In the genomic region with DNA sequence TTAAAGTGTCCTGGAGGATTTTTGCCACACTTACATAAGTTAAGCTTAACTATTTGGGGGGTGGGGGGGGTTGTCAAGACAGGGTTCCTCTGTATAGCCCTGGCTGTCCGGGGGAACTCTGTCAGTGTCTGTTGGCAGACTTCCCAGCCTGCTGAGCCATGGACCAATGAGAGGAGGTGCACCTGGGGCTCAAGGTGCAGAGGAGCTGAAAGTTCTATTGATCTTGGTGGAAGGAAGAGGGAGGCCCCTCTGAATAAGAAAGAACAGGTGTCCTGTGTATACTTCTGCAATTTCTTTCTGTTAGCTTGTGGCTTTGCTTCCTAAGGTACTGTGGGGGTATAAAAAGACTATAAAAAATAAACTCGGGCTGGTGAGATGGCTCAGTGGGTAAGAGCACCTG, we compare ENCODE assay signal across 26 mouse cellular contexts. TPM values are rescaled to one million over a fixed set of nuclear protein-coding genes. Genes with fewer than 3 reads are reported as not detected.
DNase-seq lines count a peak whose midpoint lies in the region; ATAC-seq and TF ChIP-seq lines count a peak whose summit lies in the region.
"Had no signal": no experiment of that assay in that cellular context is flagged by ENCODE, and none has a peak within 500 bp of the region (broad histone marks: within the 10 kb centered on the region; RNA-seq: fewer than 3 reads in every experiment).

No protein-coding gene starts in this region.

- TF ChIP-seq CTCF in intestine, postnatal 0 days (IDR thresholded peaks at IDR 0.05; ENCODE audit: low read depth), result no peak

- no peaks in the 10 kb centered on the region for H3K4me1 ChIP-seq in intestine, postnatal 0 days (replicated peaks; ENCODE audit: control insufficient read depth, insufficient read depth, low read length)

- H3K4me2 ChIP-seq in intestine, postnatal 0 days (replicated peaks; ENCODE audit: low read depth), result no peak overlapping the region
- H3K4me2 ChIP-seq: embryonic facial prominence, embryonic 13.5 days; forebrain, embryonic 12.5 days; forebrain, embryonic 15.5 days; heart, embryonic 13.5 days; hindbrain, embryonic 12.5 days; hindbrain, embryonic 15.5 days had no signal

- no peaks in the 10 kb centered on the region for H3K27me3 ChIP-seq in intestine, postnatal 0 days (replicated peaks; ENCODE audit: control insufficient read depth, insufficient read depth, low read length)
- H3K27me3 ChIP-seq: embryonic facial prominence, embryonic 13.5 days; forebrain, embryonic 12.5 days; forebrain, embryonic 15.5 days; heart, embryonic 13.5 days; hindbrain, embryonic 12.5 days; hindbrain, embryonic 15.5 days; Patski had no signal

- H3K27ac ChIP-seq in intestine, postnatal 0 days (ENCODE audit: low read depth, low read length), result no peak overlapping the region
- H3K27ac ChIP-seq: embryonic facial prominence, embryonic 10.5 days; embryonic facial prominence, embryonic 13.5 days; forebrain, embryonic 12.5 days; forebrain, embryonic 15.5 days; heart, embryonic 13.5 days; hindbrain, embryonic 12.5 days; hindbrain, embryonic 15.5 days had no signal

- no peak overlapping the region for H3K9ac ChIP-seq in intestine, postnatal 0 days (ENCODE audit: low read depth, low read length)
- H3K9ac ChIP-seq: embryonic facial prominence, embryonic 13.5 days; forebrain, embryonic 12.5 days; forebrain, embryonic 15.5 days; heart, embryonic 13.5 days; hindbrain, embryonic 12.5 days; hindbrain, embryonic 15.5 days had no signal

- DNase-seq in A20 (ENCODE audit: low read depth, low spot score), result peak; percentile 84
- peak; percentile 55 to 66 for DNase-seq in thymus, postnatal 10 days (ENCODE audit: low spot score in 2 of 2)
- peak; percentile 53 for DNase-seq in thymus, postnatal 4 days
- DNase-seq in cerebellum, postnatal 4 days (ENCODE audit: low spot score in 2 of 2), result no peak
- DNase-seq in adrenal gland, postnatal 4 days (ENCODE audit: low spot score in 2 of 2), result no peak
- DNase-seq: adrenal gland, postnatal 10 days; adrenal gland, postnatal 36 days; cerebellum, adult 11 months; cerebellum, adult 2 months; cerebellum, adult 9-11 months; cerebellum, postnatal 25 days; embryo, embryonic 11 days; gastrocnemius, postnatal 25 days; heart, adult 18-20 months had no signal

- H3K9me3 ChIP-seq in intestine, postnatal 0 days (ENCODE audit: control insufficient read depth), result no peaks in the 10 kb centered on the region
- H3K9me3 ChIP-seq: embryonic facial prominence, embryonic 10.5 days; embryonic facial prominence, embryonic 13.5 days; forebrain, embryonic 12.5 days; forebrain, embryonic 15.5 days; heart, embryonic 13.5 days; hindbrain, embryonic 12.5 days; hindbrain, embryonic 15.5 days had no signal

- WGBS in intestine, postnatal 0 days, result 35% methylated on average over 2 of the region's 2 CpGs

- peak; percentile 83 for ATAC-seq in intestine, postnatal 0 days
- ATAC-seq: forebrain, embryonic 15.5 days; Patski had no signal

- no peak overlapping the region for H3K4me3 ChIP-seq in intestine, postnatal 0 days (ENCODE audit: low read depth, low read length)
- H3K4me3 ChIP-seq: embryonic facial prominence, embryonic 10.5 days; embryonic facial prominence, embryonic 13.5 days; erythroblast, embryonic 14.5 days; forebrain, embryonic 12.5 days; forebrain, embryonic 15.5 days; heart, embryonic 13.5 days; hindbrain, embryonic 12.5 days; hindbrain, embryonic 15.5 days had no signal

- no peaks in the 10 kb centered on the region for H3K36me3 ChIP-seq in intestine, postnatal 0 days (ENCODE audit: control insufficient read depth, insufficient read depth)
- H3K36me3 ChIP-seq: embryonic facial prominence, embryonic 10.5 days; embryonic facial prominence, embryonic 13.5 days; forebrain, embryonic 12.5 days; forebrain, embryonic 15.5 days; heart, embryonic 13.5 days; hindbrain, embryonic 12.5 days; hindbrain, embryonic 15.5 days had no signal

RNA-seq across cellular contexts. Expression of gene Gm35315, which starts 2.7 kb away (rescaled TPM):
- 0.25 and 0.52 TPM in 2 replicates for polyA plus RNA-seq in intestine, postnatal 0 days (2015; fragmentation: Nextera tagmentation; extraction: Ambion mirVana)
- under 1 TPM; 0.65 to 0.87 TPM for total RNA-seq in adrenal gland, postnatal 4 days (2021)
- total RNA-seq: heart, adult 18-20 months; heart, postnatal 25 days had no signal

RNA-seq across cellular contexts. Expression of gene Plcxd1, which starts 8.2 kb away (rescaled TPM):
- 0.63 and 0.78 TPM in 2 replicates for polyA plus RNA-seq in intestine, postnatal 0 days (2015; fragmentation: Nextera tagmentation; extraction: Ambion mirVana)
- total RNA-seq in adrenal gland, postnatal 4 days (2021), result under 1 TPM; 0.20 to 0.25 TPM
- total RNA-seq: gastrocnemius, adult 8-10 months; gastrocnemius, postnatal 25 days; heart, adult 18-20 months; heart, postnatal 25 days had no signal
- polyA plus RNA-seq: erythroblast, embryonic 14.5 days had no signal

RNA-seq across cellular contexts. Expression of gene Gtpbp6, which starts 16.5 kb away (rescaled TPM):
- 14.9 and 15.2 TPM in 2 replicates for polyA plus RNA-seq in intestine, postnatal 0 days (2015; fragmentation: Nextera tagmentation; extraction: Ambion mirVana)
- 10 to 100 TPM; 58.3 to 59.9 TPM for total RNA-seq in adrenal gland, postnatal 4 days (2021)

RNA-seq across cellular contexts. Expression of gene Zfp605, which starts 18.3 kb away (rescaled TPM):
- 2.0 TPM in 2 replicates for polyA plus RNA-seq in intestine, postnatal 0 days (2015; fragmentation: Nextera tagmentation; extraction: Ambion mirVana)
- 1 to 10 TPM; 7.6 to 8.2 TPM for total RNA-seq in adrenal gland, postnatal 4 days (2021)

RNA-seq across cellular contexts. Expression of gene Gm17655, which starts 19.2 kb away (rescaled TPM):
- 1.4 and 1.6 TPM in 2 replicates for polyA plus RNA-seq in intestine, postnatal 0 days (2015; fragmentation: Nextera tagmentation; extraction: Ambion mirVana)
- total RNA-seq in adrenal gland, postnatal 4 days (2021), result 10 to 100 TPM; 11.4 to 15.8 TPM
- polyA plus RNA-seq: erythroblast, embryonic 14.5 days had no signal

Comparison
In these comparisons a context has a peak if more than half of its experiments do, and no peak if none do; other contexts are left out.
1. DNase-seq: peak in A20 (single experiment), thymus, postnatal 10 days (2 of 2) and thymus, postnatal 4 days (single experiment); none in cerebellum, postnatal 4 days (0 of 2) and adrenal gland, postnatal 4 days (0 of 2).